Mouse (Mus musculus) c-Kit-positive CD71-positive TER-119-positive erythroid progenitor cells, embryonic 14.5 days (primary cell): ENCODE results near the gene Dhx16.

Source experiments
- DNase-seq: peaks from one replicate; pipeline ENCODE4 v3.0.0-alpha.2; 2013; ENCODE audit warnings: low spot score

Gene Dhx16

DNA sequence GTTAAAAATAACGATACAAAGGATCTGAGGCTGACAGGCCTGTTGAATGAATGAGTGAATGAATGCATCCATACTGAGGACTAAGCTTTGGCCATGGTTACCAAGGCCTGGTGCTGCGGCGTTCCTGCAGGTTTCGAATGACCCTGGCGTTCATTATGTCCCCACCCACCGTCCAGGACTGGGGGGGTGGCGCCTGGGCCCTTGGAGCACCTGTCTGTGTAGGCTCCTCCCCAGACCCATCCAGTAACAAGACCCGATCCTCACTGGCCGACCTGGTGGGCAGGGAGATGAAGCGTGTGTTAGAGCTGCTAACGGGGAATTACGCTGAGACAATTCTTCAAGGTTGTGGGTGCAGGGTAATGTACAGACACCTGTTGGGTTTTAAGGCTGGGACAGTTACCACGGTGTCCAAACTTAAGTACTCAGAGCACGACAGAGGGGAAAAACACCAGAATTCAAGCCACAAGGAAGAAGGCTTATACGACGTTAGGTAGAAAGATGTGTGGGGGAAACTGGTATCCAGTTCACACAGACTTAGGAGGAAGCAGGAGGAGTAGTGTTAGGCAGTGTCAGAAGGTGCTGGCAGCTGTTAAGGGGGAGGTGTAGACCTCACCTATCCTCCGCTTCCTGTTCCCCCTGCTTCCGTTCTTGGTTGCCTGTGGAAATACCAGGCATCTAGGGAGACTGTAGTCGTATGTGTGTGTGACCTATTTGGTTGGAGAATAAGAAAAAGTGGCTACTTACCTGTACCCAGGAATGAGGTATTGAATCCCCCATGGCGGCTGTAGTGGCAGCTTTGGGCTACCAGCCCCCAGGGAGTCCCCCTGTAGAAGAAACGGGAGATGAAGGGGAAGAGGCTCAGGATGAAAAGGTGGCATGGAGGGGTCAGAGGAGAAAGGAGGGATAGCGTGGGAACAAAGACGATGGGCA is 18.3 kb downstream of the Dhx16 start:
- no peak for DNase-seq

DNA sequence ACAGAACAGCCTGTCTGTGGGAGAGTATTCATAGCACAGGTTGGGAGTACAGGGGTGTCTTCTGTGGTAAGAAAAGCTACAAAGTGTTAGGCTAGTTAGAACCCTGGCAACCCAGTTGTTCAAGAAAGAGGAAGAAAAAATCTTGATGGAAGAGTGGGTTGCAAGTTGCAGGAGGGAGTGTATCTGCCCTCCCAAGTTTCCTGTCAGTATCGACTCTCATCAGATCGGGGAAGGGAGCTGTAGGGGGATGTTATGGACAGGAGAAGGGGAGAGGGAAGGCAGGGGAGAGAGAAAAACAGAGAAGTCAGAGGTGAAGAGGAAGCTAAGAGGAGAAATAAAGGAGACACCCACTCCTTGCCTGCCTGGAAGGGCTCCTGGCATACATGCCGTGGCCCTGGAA is 21.0 kb downstream of the Dhx16 start:
- no peak for DNase-seq

DNA sequence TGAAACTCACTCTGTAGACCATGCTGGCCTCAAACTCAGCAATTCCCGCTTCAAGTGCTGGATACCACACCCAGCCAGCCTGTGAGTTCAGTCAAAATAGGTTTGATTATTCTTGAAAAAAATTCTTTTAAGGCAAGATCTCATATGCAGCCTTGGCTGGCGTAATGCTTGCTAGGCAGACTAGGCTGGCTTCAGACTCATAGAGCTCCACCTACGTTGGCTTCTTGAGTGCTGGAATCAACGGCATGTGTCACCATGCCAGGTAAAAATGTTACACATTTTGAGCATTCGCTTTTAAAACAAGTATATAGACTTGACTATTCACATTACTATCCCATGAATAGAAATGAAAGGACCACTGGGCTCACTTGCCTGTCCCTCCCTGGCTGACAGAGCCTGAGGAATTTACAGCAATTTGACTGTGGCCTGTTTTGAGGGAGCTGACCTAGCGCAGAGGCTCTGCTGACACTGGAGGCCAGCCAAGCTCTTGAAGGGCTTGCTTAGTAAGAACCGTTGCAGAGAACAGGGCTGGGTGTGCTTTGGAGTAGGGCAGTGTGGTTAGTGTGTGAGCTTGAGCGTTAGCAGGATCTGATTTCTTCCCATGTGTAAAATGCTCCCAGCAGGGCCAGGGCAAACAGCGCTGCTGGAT is 23.8 kb downstream of the Dhx16 start:
- no peak for DNase-seq

GRCm38 (mm10) chr17:35903992-35904355 is 24.4 kb downstream of the Dhx16 start:
- no peak for DNase-seq

DNA sequence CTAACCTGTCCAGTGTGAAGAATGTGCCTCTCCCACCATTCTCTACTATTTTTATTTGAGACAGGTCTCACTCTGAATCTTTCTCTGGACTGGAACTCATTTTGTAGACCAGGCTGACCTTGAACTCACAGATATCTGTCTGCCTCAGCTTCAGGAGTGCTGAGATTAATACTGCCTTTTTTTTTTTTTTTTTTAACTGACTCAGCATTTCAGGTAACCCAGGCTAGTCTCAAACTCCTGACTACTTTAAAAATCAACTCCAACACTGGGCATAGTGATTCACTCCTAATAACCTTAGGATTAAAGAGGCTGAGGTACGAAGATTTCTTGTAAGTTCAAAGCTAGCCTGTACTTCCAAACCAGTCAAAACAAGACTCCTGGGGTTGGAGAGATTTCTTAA is 26.0 kb downstream of the Dhx16 start:
- DNase-seq, result no peak

DNA sequence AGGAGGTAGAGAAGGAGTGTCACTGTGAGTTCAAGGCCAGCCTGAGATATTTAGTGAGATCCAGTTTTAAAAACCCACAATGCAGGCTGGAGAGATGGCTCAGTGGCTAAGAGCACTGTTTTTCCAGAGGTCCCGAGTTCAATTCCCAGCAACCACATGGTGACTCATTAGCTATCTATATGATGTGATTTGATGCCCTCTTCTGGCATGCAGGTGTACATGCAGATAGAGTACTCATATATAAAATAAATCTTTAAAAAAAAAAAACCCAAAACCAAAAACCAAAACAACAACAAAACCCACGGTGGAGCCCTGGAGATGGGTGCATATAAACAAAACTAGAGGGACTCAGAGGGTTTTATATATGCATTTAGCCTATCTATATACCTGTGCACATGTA is 28.0 kb downstream of the Dhx16 start:
- no peak for DNase-seq

DNA sequence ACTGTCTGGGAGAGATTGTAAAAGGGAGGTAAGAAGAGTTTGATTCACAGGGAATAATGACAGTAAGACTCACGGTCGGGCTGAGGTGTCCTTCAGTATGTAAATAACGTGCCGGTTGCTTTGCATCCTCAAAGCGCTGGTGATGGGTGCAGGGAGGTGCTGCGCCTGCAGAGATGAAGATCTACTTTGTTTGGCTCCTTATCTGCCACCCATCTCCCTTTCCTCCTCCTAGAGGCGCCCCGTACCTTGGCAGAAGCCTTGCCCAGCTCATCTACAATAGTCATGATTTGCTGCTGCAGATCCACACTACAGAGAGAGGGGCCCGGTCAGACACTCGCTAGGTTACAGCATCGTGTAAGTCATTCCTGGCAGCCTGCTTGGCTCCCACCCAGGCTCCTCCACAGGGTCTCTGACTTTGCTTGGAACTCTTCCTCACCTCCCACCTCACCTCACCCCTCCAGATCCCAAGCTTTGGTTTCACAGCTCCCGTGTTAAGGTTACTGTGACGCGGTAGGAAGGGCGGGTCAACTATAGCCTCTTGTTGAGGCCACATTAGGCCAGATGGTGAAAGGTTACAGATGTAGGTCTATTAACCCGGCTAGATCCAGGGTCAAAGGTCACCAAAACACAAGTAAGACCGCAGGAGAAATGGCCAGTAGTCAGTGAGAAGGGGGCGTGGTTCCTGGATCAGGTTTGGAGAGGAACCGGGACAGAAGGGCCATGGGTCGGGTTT is 29.7 kb downstream of the Dhx16 start:
- no peak for DNase-seq

GRCm38 (mm10) chr17:35909919-35910369 is 30.3 kb downstream of the Dhx16 start, which contains the start of gene Atat1:
Gene Atat1 (minus strand): TSS chr17:35910075.
- DNase-seq, result peak; percentile 95

- DNase-seq, result no peak
Observed at GRCm38 (mm10) chr17:35914975-35915374, 35.4 kb downstream of the Dhx16 start.

DNA sequence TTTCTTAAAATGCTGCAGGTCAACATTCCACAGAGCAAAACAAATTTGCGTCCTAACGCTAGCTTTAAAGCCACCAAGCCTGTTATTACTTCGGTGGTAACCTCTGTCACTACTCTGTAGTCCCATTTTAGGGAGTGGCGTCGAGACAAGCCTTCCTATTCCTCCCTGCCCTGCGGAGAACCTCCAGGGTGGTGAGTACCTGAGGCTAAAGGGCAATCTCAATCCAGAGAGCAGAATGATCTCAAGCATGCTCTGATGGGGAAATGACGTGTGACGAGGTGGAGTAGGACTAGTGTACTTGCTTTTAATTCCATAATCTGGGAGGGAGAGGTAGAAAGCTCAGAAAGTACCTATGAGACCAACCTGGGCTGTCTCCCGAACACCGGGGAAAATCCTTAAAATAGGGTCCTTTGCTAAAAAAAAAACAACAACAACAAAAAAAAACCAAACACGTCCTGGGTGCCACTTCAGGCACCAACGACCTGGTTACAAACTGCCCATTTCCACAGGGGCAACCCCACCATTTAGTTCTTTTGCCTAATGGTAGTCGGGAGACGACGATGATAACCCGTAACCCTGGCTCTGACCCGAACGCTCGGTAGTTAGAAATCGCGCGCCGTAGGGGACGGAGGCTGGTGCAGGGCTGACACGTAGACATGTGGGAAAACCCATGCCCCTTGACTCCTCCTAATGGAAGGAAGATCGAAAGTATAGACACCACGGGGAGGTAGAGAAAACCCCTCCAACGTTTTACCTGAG is 36.1 kb downstream of the Dhx16 start:
- DNase-seq, result peak; percentile 53

- peak; percentile 98 for DNase-seq
Observed at GRCm38 (mm10) chr17:35916297-35917142, 36.9 kb downstream of the Dhx16 start, which contains the start of the genes Mrps18b and Ppp1r10. Gene Mrps18b (minus strand): TSS chr17:35916389. Gene Ppp1r10 (plus strand): TSS chr17:35916434.

DNA sequence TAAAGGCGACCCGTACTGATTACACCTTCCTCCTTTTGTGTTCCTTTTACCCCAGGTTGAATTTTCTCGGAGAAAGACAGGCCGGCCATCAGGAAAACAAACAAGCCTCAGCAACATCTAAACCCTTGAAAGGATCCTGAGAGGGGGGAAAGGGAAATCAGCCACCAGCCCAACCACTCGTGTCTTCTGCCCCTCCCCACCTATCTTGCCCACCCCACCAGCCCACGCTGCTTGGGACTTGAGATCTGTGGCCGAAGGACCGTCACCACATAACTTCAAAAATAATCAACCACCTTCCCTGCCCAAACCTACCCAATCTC is 37.5 kb downstream of the Dhx16 start:
- no peak for DNase-seq

DNA sequence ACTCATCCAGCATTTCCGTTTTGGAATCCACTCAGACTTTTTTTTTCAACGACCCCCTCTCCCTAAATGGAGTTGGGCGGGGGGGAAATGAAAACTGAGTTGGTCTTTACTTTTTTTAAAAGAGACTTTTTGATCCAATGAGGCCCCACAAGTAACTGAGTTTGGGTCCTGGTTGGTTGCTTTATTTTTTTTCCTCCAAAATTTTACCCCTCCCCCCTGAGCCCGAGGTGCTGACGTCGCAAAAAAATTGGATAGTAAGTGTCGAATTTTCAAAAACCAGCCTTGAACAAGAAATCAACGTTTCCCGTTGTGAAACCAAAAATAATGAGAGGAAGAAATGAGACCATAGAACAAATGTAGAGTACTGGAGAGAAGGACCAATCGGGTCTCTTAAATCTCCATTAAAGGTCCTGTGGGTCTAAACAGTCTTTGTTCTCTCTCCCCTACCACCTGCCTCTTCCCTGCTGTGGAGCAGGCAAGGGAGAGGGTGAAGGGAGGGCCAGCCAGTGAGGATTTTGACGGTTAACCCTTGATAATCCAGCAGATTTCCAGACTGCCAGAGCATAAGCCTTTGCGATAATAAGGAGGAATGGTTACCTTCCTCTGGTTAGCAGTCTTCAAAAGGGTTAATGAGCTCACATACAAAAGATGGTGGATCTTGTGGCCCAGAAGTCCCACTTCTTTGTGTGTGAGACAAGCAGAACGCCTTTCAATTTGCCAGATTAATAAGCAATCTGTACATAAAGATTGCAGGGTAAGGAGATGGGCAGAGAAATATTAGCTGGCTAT is 38.0 kb downstream of the Dhx16 start:
- peak; percentile 68 for DNase-seq

GRCm38 (mm10) chr17:35918276-35919059 is 38.8 kb downstream of the Dhx16 start:
- peak; percentile 57 for DNase-seq

DNA sequence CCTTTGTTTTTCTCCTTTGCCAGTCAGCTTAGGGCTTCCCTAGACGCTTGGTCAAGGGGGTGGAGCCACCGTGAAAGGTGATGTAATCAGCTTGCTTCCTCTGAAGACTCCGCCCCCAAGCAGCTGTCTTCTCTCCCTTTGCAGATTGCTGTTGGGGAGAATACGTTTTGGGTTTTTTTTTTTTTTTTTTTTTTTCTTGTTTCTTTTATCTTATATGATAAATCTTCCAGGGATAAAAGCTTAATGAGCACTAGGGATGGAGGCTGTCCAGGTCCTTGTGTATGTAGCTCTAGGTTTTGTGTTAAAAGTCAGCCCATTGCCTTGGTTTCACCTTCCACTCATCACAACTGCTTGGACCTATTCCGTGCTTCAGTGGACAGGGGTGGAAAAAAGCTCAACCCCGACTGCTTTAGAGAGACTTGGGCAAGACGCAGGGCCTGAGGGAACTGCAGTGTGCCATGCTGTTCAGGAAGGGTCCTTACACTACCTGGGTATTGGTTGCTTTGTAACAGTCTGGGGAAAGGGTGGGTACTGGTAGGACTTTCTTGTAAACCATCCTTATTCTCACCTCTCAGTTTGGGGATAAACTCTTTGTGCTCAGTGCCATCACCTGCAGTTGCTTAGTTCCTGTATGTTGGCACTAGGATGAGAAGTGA is 39.6 kb downstream of the Dhx16 start:
- peak; percentile 98 for DNase-seq

DNA sequence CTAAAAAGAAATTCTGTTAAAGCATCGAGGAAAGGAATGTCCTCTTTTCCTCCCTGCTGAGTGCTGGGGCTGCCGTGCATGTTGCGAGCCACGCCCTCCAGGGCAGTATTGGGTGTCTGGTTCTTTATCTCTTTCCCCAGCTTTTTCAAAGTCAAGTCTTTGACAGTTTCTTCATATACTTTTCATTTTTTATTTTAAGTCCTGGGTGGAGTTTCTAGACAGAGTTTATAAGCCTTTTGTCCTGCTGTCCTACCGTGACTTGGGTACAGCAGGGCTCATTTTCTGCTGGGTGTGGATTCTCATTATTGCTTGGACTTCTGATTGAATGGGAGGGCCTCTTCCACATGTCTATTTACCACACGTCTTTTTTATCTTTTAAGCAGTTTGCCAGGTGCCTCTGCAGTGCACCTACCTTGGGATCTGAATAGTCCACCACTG is 40.3 kb downstream of the Dhx16 start:
- DNase-seq, result peak; percentile 76

GRCm38 (mm10) chr17:35920384-35920783 is 40.8 kb downstream of the Dhx16 start:
- DNase-seq, result no peak

DNA sequence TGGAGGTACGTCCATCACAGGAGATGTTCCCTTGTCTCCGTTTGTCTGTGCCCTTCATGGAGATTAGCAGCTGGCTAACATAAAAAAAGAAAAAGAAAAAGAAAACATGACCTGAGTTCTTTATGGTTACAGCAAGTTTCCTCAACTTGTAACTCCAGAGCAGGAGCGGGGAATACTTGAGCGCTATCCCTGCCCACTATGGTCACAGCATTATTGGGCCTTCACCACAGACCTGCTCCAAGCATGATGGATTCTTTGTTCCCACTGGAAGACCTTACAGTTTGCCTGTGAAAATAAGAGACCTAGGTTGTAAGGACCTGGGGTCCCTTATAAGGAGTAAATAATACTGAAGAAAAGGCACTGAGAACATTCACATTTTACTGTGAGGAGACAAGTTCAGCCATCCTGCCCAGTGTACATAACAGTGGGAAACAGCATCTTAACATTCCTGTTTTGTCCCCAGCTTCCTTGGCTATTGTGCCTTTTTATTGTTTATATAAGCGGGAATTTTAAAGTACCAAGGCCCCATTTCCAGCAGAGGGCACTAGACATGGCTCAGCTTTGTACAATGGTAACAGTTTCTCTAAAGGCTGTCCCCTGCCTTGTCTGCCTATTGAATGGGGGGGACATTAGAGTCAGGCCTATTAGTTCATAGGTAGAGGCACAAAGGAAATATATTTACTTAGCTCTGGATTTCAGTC is 41.4 kb downstream of the Dhx16 start:
- DNase-seq, result no peak
